Mouse (Mus musculus) embryonic facial prominence, embryonic 13.5 days (tissue): ENCODE measurements at regions not wholly inside any gene's neighbourhood (a gene's known extent, or its start where the extent isn't known, plus 50 kb on each side); places are given as distances from the start of the nearest gene placed in this dataset.
"Not testable (repeated sequence)": the region's sequence is repeated elsewhere in the genome, so short reads cannot be mapped to it uniquely, and the experiment has no call there.

Source experiments
- ATAC-seq: fragments of 200-750 bp; cut with Nextera tagmentation; 2 replicates; pipeline ENCODE4 v1.8.0; 2017; ENCODE audit warnings: low read depth; ENCODE audit not compliant: insufficient number of reproducible peaks, insufficient read depth, low FRiP score, low TSS enrichment
- H3K27ac ChIP-seq: fragments of 300-500 bp; sonication (generic); 2 replicates; pipeline ENCODE4 v1.5.1; 2015; ENCODE audit warnings: moderate library complexity, mild to moderate bottlenecking, inconsistent platforms
- H3K27me3 ChIP-seq: fragments of 300-500 bp; sonication (generic); 2 replicates; pipeline ENCODE4 v1.6.1; 2015; ENCODE audit warnings: mild to moderate bottlenecking, inconsistent platforms
- H3K36me3 ChIP-seq: fragments of 300-500 bp; sonication (generic); 2 replicates; pipeline ENCODE4 v1.6.1; 2015; ENCODE audit warnings: mild to moderate bottlenecking, inconsistent platforms
- H3K4me1 ChIP-seq: fragments of 300-500 bp; sonication (generic); 2 replicates; pipeline ENCODE4 v1.6.1; 2015; ENCODE audit warnings: inconsistent platforms
- H3K4me2 ChIP-seq: fragments of 300-500 bp; sonication (generic); 2 replicates; pipeline ENCODE4 v1.6.1; 2015; ENCODE audit warnings: moderate library complexity, mild to moderate bottlenecking, inconsistent platforms
- H3K4me3 ChIP-seq: fragments of 300-500 bp; sonication (generic); 2 replicates; pipeline ENCODE4 v1.5.1; 2015; ENCODE audit warnings: mild to moderate bottlenecking, inconsistent platforms
- H3K9ac ChIP-seq: fragments of 300-500 bp; sonication (generic); 2 replicates; pipeline ENCODE4 v1.6.1; 2015; ENCODE audit warnings: mild to moderate bottlenecking, inconsistent platforms
- H3K9me3 ChIP-seq: fragments of 300-500 bp; sonication (generic); 2 replicates; pipeline ENCODE4 v1.6.1; 2016; ENCODE audit warnings: inconsistent platforms
- WGBS: fragments of 180-500 bp; shearing (Covaris S2); methylation state at CpG from one replicate; pipeline ENCODE4 v1.1.7; 2015; ENCODE audit warnings: mixed read lengths; 5-methylcytosine and 5-hydroxymethylcytosine counted together

DNA sequence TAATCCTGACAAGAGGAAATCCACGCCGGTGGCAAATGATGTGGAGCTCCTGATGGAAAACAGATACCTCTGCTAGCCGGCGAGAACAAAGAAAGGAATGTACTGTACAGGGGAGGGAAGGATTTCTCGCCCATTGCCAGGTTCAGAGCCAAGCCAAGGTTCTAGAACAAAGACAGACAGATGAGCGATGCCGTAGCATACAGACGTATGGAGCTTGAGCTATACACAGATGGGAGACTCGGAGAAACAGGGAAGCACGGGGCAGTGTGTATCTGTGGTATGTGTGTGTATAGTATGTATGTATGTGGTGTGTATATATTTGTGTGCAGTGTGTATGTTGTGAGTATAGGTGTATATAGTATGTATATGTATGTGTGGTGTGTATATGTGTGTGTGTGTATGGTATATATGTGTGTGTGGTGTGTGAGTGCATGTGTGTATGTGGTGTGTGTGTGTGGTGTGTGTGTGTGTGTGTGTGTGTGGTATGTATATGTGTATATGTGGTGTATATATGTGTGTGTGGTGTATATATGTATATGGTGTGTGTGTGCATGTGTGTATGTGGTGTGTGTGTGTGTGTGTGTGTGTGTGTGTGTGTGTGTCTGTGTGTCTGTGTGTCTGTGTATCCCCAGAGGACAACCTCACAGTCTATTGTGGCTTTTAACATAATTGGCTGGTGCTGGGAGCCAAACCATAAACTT lies 140.6 kb downstream of the Cand1 start:
- Histone ChIP-seq H3K4me1 (peaks cover 16% of the 10 kb centered on the region; the same call in 1 of the 2 replicates), H3K9ac (no peak overlapping the region), H3K27me3 (no peaks in the 10 kb centered on the region), H3K4me2 (peak overlapping the region; percentile 14; the same call in 1 of the 2 replicates), H3K9me3 (0 out of 2 replicates have a peak, but pooled peaks cover 2% of the 10 kb centered on the region), H3K4me3 (no peak overlapping the region), H3K27ac (no peak overlapping the region), H3K36me3 (no peaks in the 10 kb centered on the region)
- 0 out of 2 replicates have a peak, but pooled peaks have one; percentile 28 for ATAC-seq
- WGBS = 31% methylated on average over 10 of the region's 10 CpGs

DNA sequence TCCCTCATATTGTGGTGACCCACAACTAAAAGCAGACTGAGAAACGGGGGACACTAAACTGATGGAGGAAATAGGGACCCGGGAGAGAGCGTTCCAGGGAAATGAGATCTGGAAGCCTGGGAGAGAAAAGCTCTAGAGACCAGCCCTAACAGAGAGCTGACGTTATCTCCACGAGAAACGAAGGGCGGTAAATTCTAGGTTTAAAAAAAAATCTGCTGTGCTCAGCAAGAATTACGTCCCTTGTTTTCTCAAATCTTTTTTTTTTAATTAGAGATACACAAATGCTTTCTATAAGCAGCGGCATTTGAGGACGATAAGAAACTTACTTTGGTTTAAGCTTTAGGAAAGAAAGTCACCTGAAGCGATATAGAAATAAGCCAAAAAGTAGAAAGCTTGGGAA lies 145.7 kb downstream of the Cand1 start:
- no peak overlapping the region for H3K9ac ChIP-seq
- WGBS = 89% methylated on average over 11 of the region's 11 CpGs
- H3K4me1 ChIP-seq = peaks cover 9% of the 10 kb centered on the region; the same call in 1 of the 2 replicates
- H3K4me2 ChIP-seq = no peak overlapping the region
- no peak overlapping the region for H3K4me3 ChIP-seq
- H3K27me3 ChIP-seq = no peaks in the 10 kb centered on the region
- no peaks in the 10 kb centered on the region for H3K36me3 ChIP-seq
- ATAC-seq = no peak
- no peaks in the 10 kb centered on the region for H3K9me3 ChIP-seq
- no peak overlapping the region for H3K27ac ChIP-seq

DNA sequence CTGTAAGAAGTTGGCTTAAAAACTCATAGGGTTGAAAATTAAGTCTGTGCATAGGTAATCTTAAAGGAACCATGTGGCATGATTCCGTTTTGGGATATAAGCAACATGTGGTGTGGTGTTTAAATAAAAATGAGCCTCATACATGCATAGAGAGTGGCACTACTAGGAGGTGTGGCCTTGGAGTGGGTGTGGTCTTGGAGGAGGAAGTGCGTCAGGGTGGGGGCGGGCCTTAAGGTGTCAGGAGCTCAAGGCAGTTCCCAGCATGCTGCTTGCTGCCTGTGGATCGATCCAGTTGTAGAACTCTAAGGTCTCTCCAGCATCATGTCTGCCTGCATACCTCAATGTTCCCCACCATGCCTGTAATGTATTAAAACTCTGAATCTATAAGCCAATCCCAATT lies 152.0 kb downstream of the Cand1 start:
- no peaks in the 10 kb centered on the region for H3K4me1 ChIP-seq
- whole genome bisulfite sequencing = 86% methylated on average over 4 of the region's 4 CpGs
- H3K9me3 ChIP-seq = no peaks in the 10 kb centered on the region
- H3K9ac ChIP-seq = no peak overlapping the region
- H3K36me3 ChIP-seq = no peaks in the 10 kb centered on the region
- no peak overlapping the region for H3K27ac ChIP-seq
- H3K4me3 ChIP-seq = no peak overlapping the region
- H3K27me3 ChIP-seq = no peaks in the 10 kb centered on the region
- no peak for ATAC-seq
- no peak overlapping the region for H3K4me2 ChIP-seq

DNA sequence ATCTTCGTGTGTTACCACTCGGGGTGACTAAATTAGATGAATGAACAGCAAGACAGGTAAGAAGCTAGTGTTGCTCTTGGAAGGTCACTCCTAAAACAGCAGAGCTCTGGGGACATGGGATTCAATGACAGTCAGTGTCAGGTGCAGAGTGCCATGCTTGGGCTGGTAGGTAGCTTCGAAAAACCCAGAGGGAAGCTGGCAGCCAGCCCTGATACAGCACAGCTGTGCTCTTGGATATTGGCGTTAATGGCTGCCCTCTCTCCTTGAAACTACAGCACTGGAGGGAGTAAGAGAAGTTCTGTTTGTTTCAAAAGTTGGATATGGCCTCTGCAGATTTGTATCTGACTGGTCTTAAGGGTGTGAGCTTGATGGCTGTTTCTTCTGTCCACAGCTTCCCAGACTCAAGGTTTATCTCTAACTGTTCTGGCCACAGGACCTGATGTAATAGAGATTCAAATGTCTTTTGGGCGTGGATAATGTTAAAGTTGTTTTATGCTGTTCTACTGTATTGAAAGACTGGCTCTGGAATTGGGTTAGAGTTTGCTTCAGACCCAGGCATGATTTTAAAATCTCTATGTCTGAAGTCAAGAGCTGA lies 152.7 kb downstream of the Cand1 start:
- no peaks in the 10 kb centered on the region for H3K27me3 ChIP-seq
- 87% methylated on average over 5 of the region's 5 CpGs for WGBS
- no peak overlapping the region for H3K4me3 ChIP-seq
- no peak for ATAC-seq
- H3K9me3 ChIP-seq = no peaks in the 10 kb centered on the region
- no peak overlapping the region for H3K27ac ChIP-seq
- H3K4me2 ChIP-seq = no peak overlapping the region
- H3K9ac ChIP-seq = no peak overlapping the region
- H3K36me3 ChIP-seq = no peaks in the 10 kb centered on the region
- no peaks in the 10 kb centered on the region for H3K4me1 ChIP-seq

DNA sequence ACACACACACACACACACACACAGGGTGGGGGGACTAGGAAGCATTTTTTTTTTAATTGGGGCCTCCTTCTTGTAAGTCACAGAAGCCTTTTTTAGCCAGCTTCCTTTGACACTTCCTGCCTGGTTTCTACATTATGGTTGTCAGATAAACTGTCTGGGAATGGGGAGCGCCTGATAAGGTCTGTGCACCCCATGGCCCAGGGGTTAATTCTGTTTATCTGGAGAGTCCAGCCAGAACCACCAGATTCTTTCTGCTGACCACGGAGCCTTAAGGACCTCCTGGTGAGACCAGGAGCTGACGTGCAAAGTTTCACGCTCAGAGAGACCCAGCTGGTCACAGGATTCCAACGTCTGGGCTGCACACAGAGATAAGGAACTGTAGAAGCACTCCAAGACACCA lies 153.4 kb downstream of the Cand1 start:
- Histone ChIP-seq H3K4me3 (no peak overlapping the region), H3K4me1 (no peaks in the 10 kb centered on the region), H3K4me2 (no peak overlapping the region), H3K9ac (no peak overlapping the region), H3K27me3 (no peaks in the 10 kb centered on the region), H3K9me3 (no peaks in the 10 kb centered on the region), H3K36me3 (no peaks in the 10 kb centered on the region), H3K27ac (no peak overlapping the region)
- no peak for ATAC-seq
- WGBS = 69% methylated on average over 5 of the region's 5 CpGs

DNA sequence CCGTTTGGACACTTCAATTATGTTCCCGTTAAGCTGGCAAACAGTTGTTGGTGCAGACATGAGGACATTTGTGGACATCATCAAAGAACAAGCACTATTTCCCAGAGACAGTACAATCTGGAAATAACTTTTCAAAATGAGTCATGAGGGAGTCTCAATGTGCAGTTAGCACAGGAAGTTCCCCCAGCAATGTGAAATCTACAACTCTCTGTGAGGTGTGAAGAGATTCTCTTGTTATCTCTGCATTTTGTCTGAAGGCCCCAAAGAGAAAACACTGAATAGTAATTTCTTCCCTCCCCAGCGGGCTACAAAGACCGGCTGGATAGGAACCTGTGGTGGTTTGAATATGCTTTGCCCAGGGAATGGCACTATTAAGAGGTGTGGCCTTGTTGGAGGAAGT lies 156.4 kb downstream of the Cand1 start:
- Histone ChIP-seq H3K27ac (no peak overlapping the region), H3K4me2 (no peak overlapping the region), H3K9ac (no peak overlapping the region), H3K27me3 (no peaks in the 10 kb centered on the region), H3K4me1 (peaks cover 4% of the 10 kb centered on the region; the same call in 1 of the 2 replicates), H3K4me3 (no peak overlapping the region), H3K36me3 (no peaks in the 10 kb centered on the region), H3K9me3 (no peaks in the 10 kb centered on the region)
- WGBS = 74% methylated on average over 4 of the region's 4 CpGs
- ATAC-seq = no peak

DNA sequence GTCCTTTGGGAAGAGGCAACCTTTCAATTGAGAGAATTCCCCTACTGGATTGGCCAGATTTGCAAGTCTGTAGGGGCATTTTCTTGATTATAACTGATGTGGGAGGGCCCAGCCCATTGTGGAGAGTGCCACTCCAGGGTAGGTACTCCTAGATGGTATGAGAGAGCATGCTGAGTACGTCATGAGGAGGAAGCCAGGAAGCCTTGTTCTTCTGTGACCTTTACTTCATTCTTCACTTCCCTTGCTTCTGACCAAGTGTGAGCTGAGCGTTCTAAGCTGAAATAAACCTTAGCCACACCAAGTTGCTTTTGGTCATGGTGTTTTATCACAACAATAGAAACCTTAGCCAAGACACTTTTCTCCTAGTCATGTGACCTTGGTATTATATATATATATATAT lies 157.0 kb downstream of the Cand1 start:
- H3K27ac ChIP-seq = no peak overlapping the region
- no peak overlapping the region for H3K4me2 ChIP-seq
- no peak for ATAC-seq
- H3K9ac ChIP-seq = no peak overlapping the region
- no peak overlapping the region for H3K4me3 ChIP-seq
- H3K9me3 ChIP-seq = no peaks in the 10 kb centered on the region
- 85% methylated on average over 2 of the region's 2 CpGs for WGBS
- H3K27me3 ChIP-seq = no peaks in the 10 kb centered on the region
- H3K4me1 ChIP-seq = peaks cover 4% of the 10 kb centered on the region; the same call in 1 of the 2 replicates
- no peaks in the 10 kb centered on the region for H3K36me3 ChIP-seq

DNA sequence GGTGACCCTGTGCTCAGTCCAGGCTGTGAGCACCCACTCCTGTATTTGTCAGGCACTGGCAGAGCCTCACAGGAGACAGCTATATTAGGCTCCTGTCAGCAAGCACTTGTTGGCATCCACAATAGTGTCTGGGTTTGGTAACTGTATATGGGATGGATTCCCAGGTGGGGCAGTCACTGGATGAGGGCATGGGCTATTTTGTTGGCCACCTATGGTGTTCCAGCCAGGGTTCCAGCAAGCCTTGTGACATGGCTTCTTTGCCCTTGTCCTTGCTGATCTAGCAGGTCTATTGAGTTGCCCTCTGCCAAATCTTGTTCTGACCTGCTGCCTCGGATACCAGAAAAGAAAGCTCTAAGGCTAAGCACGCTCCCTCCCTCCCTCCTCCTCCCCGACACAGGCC lies 158.1 kb downstream of the Cand1 start:
- not testable (repeated sequence) for H3K4me1 ChIP-seq

DNA sequence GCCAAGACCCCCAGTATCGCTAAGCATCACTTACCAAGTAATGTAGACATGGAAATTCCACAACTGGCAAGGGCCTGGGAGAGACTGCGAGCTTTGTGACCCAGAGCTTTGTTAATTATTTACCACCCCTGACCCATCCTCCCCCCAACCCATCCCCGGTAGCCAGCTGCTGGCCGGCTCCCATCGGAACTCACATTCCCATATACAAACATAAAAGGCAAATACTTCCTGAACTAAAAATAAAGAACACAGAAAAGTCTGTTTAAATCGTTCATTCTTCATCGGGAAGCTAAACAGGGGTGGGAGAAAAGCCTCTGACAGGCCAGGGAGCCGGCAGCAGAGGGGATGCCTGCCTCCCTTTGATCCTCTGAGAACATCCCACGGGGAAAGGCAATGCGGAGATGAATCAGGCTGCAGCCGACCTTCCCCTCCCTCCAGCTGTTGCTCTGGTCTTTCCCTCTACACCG lies 163.7 kb downstream of the Cand1 start:
- H3K4me2 ChIP-seq = peak overlapping the region; percentile 27; the same call in 1 of the 2 replicates
- 14% methylated on average over 12 of the region's 12 CpGs for WGBS
- ATAC-seq = no peak

More for the DNA sequence above, 158.1 kb downstream of the Cand1 start:
- H3K27ac ChIP-seq, H3K36me3 ChIP-seq, H3K9ac ChIP-seq, ATAC-seq, H3K9me3 ChIP-seq, H3K4me2 ChIP-seq, H3K27me3 ChIP-seq, H3K4me3 ChIP-seq: not testable (repeated sequence)
- WGBS = 78% methylated on average over 3 of the region's 3 CpGs

DNA sequence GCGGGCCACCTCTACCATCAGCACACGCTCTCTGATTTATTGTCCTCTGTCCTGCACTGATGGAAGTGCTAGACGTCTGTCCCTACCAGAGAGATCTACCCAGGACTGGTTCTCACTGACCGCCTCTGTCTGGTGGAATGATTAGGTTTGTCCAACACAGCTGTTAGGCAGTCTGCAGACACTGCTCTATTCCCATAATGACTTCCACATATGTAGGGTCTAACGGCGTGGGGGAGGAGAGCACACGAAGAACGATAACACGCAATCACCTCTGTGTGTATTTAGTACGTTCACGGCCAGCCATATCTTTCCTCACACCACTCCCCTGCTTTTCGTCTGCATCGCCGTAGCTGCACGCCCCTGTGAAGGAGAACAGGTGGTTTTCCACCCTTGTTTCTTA lies 165.0 kb downstream of the Cand1 start:
- 84% methylated on average over 15 of the region's 15 CpGs for WGBS
- no peak overlapping the region for H3K9ac ChIP-seq
- H3K4me2 ChIP-seq = no peak overlapping the region
- no peak for ATAC-seq
- peaks cover 11% of the 10 kb centered on the region; the same call in 1 of the 2 replicates for H3K4me1 ChIP-seq
- H3K36me3 ChIP-seq = no peaks in the 10 kb centered on the region
- H3K9me3 ChIP-seq = peaks cover 2% of the 10 kb centered on the region; the same call in 1 of the 2 replicates
- H3K27ac ChIP-seq = no peak overlapping the region
- H3K4me3 ChIP-seq = no peak overlapping the region
- H3K27me3 ChIP-seq = no peaks in the 10 kb centered on the region

More for the DNA sequence above, 163.7 kb downstream of the Cand1 start:
- H3K27ac ChIP-seq = no peak overlapping the region
- H3K9me3 ChIP-seq = peaks cover 2% of the 10 kb centered on the region; the same call in 1 of the 2 replicates
- H3K4me1 ChIP-seq = peaks cover 11% of the 10 kb centered on the region; the same call in 1 of the 2 replicates
- H3K36me3 ChIP-seq = no peaks in the 10 kb centered on the region
- peak overlapping the region; percentile 27; the same call in 1 of the 2 replicates for H3K9ac ChIP-seq
- no peak overlapping the region for H3K4me3 ChIP-seq
- H3K27me3 ChIP-seq = no peaks in the 10 kb centered on the region

DNA sequence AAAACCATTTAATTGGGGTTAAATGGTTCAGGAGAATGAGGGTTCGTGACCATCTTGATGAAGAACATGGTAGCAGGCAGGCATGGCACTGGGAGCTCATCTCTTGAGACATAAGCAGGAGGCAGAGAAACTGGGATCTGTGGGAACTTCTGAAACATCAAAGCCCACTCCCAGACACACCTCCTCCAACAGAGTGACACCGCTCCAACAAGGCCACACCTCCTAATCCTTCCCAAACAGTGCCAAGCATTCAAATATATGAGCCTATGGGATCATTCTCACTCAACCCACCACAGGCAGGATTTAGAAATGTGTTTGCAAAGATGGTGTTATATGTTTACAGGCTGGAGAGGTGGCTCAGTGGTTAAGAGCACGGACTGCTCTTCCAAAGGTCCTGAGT lies 165.9 kb downstream of the Cand1 start:
- Histone ChIP-seq H3K27ac (no peak overlapping the region), H3K9ac (no peak overlapping the region), H3K4me2 (no peak overlapping the region), H3K36me3 (no peaks in the 10 kb centered on the region), H3K4me3 (no peak overlapping the region), H3K4me1 (peaks cover 8% of the 10 kb centered on the region; the same call in 1 of the 2 replicates), H3K27me3 (no peaks in the 10 kb centered on the region), H3K9me3 (peaks cover 2% of the 10 kb centered on the region; the same call in 1 of the 2 replicates)
- 94% methylated on average over 3 of the region's 3 CpGs for WGBS
- ATAC-seq = no peak

DNA sequence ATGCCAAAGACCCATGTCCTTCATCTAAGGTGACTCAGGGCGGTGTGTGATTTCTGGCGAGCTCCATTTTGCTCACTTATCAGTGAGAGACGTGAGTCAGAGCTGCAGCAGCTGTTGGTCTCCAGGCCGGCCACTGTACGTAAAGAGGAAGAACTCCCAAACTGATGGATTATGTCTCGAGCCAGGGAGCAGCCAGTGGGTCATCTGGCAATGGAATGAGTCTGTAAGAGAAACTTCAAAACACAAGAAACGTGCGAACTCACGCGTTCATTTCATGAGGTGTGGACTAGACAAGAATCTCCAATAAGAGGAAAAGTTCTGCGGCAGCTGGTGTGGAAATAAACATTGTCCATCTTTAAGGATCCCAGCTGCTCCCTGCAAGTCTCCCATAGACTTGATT lies 170.4 kb downstream of the Cand1 start:
- no peaks in the 10 kb centered on the region for H3K36me3 ChIP-seq
- H3K27me3 ChIP-seq = no peaks in the 10 kb centered on the region
- WGBS = 88% methylated on average over 11 of the region's 11 CpGs
- H3K4me2 ChIP-seq = no peak overlapping the region
- no peak overlapping the region for H3K9ac ChIP-seq
- H3K27ac ChIP-seq = no peak overlapping the region
- peaks cover 7% of the 10 kb centered on the region; the same call in 1 of the 2 replicates for H3K4me1 ChIP-seq
- H3K9me3 ChIP-seq = peaks cover 2% of the 10 kb centered on the region; the same call in 1 of the 2 replicates
- H3K4me3 ChIP-seq = no peak overlapping the region
- ATAC-seq = no peak
